Mouse (Mus musculus) lung, adult 2 months (tissue): ENCODE results near the gene Cldn10.

ENCODE experiments used
- CTCF ChIP-seq: fragments of 200-500 bp; IDR thresholded peaks from 2 replicates; pipeline ENCODE4 v1.5.1; 2011; ENCODE audit warnings: mild to moderate bottlenecking, low read length, control low read depth; ENCODE audit not compliant: insufficient read depth
- POLR2A ChIP-seq: fragments of 200-500 bp; IDR thresholded peaks from 2 replicates; pipeline ENCODE4 v1.6.1; 2011; ENCODE audit warnings: low read depth, mild to moderate bottlenecking, control low read depth, low read length, borderline replicate concordance; ENCODE audit errors: extremely low read depth

- no peak for TF ChIP-seq POLR2A
- no peak for TF ChIP-seq CTCF
Measured at GRCm38 (mm10) chr14:118874126-118874525, 86.4 kb downstream of the Cldn10 start.
